Mouse (Mus musculus): Measurements from ENCODE around the gene Atp5f1. TPM values are rescaled to one million over a fixed set of nuclear protein-coding genes. Genes with fewer than 3 reads are reported as not detected.
"Not testable (repeated sequence)": the region's sequence is repeated elsewhere in the genome, so short reads cannot be mapped to it uniquely, and the experiment has no call there.

Atp5f1 gene
- total RNA-seq, 1 experiment, result 300 TPM

GRCm38 (mm10) chr3:105994730-105995129 is 34.8 kb upstream of the Atp5f1 start:
- no peak for DNase-seq (ENCODE audit: low read depth, low spot score)
- Histone ChIP-seq H3K4me1 (ENCODE audit: control insufficient read depth in 2 of 2, insufficient read depth in 2 of 2, low read length in 2 of 2, poor library complexity in 1 of 2) (no peaks in the 10 kb centered on the region), H3K27ac (ENCODE audit: insufficient read depth, low read depth, low read length, poor library complexity, severe bottlenecking) (no peak overlapping the region), H3K4me3 (ENCODE audit: insufficient read depth in 1 of 2, low read depth in 1 of 2, low read length in 2 of 2, poor library complexity in 1 of 2, severe bottlenecking in 1 of 2) (no peak overlapping the region), H3K9me3 (ENCODE audit: control insufficient read depth, insufficient read depth, low read depth, low read length) (no peaks in the 10 kb centered on the region), H3K9ac (ENCODE audit: insufficient read depth, low read depth, low read length, poor library complexity, severe bottlenecking) (no peak overlapping the region), H3K36me3 (ENCODE audit: control insufficient read depth, insufficient read depth, low read length, poor library complexity, severe bottlenecking) (no peaks in the 10 kb centered on the region)
- in situ Hi-C loops (cut with MboI; ENCODE audit: low sequenced_read_pairs in 2 of 2, unreplicated experiment in 2 of 2), result loop anchor here (10.0 kb wide), 2 partner anchors 450 to 460 kb away; no protein-coding TSS in a partner anchor
- TF ChIP-seq MAFK (IDR thresholded peaks at IDR 0.05; ENCODE audit: insufficient read depth, low read depth, low read length) (no peak), ZC3H11A (IDR thresholded peaks at IDR 0.05; ENCODE audit: borderline replicate concordance, low read depth, low read length) (no peak), HCFC1 (IDR thresholded peaks at IDR 0.05; ENCODE audit: borderline replicate concordance, insufficient read depth, low read length) (no peak), ZNF384 (IDR thresholded peaks at IDR 0.05; ENCODE audit: low read depth, low read length) (no peak), CHD2 (IDR thresholded peaks at IDR 0.05; ENCODE audit: low read depth, low read length) (no peak)

- DNase-seq (ENCODE audit: low read depth, low spot score), result no peak
- no peak overlapping the region for H3K4me3 ChIP-seq (ENCODE audit: insufficient read depth in 1 of 2, low read depth in 1 of 2, low read length in 2 of 2, poor library complexity in 1 of 2, severe bottlenecking in 1 of 2)
- in situ Hi-C loops (cut with MboI; ENCODE audit: low sequenced_read_pairs in 2 of 2, unreplicated experiment in 2 of 2), result loop anchor here (10.0 kb wide), 2 partner anchors 453 to 463 kb away; no protein-coding TSS in a partner anchor
- no peaks in the 10 kb centered on the region for H3K4me1 ChIP-seq (ENCODE audit: control insufficient read depth in 2 of 2, insufficient read depth in 2 of 2, low read length in 2 of 2, poor library complexity in 1 of 2)
- TF ChIP-seq HCFC1 (IDR thresholded peaks at IDR 0.05; ENCODE audit: borderline replicate concordance, insufficient read depth, low read length), result no peak
- no peak for TF ChIP-seq ZNF384 (IDR thresholded peaks at IDR 0.05; ENCODE audit: low read depth, low read length)
- no peak; the same call in 1 of the 2 replicates for TF ChIP-seq ZC3H11A (IDR thresholded peaks at IDR 0.05; ENCODE audit: borderline replicate concordance, low read depth, low read length)
- TF ChIP-seq CHD2 (IDR thresholded peaks at IDR 0.05; ENCODE audit: low read depth, low read length), result no peak
- no peak for TF ChIP-seq MAFK (IDR thresholded peaks at IDR 0.05; ENCODE audit: insufficient read depth, low read depth, low read length)
- H3K9me3 ChIP-seq (ENCODE audit: control insufficient read depth, insufficient read depth, low read depth, low read length), result no peaks in the 10 kb centered on the region
- no peaks in the 10 kb centered on the region for H3K36me3 ChIP-seq (ENCODE audit: control insufficient read depth, insufficient read depth, low read length, poor library complexity, severe bottlenecking)
- H3K9ac ChIP-seq (ENCODE audit: insufficient read depth, low read depth, low read length, poor library complexity, severe bottlenecking), result no peak overlapping the region
- no peak overlapping the region for H3K27ac ChIP-seq (ENCODE audit: insufficient read depth, low read depth, low read length, poor library complexity, severe bottlenecking)
These were observed 31.9 kb upstream of the Atp5f1 start for GRCm38 (mm10) chr3:105991653-105992283.

DNA sequence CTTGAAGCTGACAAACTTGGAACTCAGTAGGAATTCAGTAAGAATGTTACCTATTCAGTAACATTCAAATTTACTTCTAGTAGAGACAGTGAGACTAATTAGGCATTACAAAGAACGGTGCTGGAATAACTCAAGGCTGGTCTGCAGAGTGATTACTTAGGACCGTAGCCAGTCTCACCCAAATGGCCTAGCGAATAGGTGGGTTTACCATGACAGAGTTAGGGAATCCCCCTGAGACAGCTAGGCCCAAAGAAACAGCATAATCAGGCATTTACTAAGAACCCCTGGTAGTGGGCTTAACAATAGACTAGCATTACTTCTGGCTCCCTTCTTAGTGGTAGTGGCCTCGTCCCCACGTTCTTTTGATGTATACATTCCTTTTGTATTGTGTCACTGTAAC is 29.7 kb upstream of the Atp5f1 start:
- DNase-seq (ENCODE audit: low read depth, low spot score); H3K36me3 ChIP-seq (ENCODE audit: control insufficient read depth, insufficient read depth, low read length, poor library complexity, severe bottlenecking); H3K4me3 ChIP-seq (ENCODE audit: insufficient read depth in 1 of 2, low read depth in 1 of 2, low read length in 2 of 2, poor library complexity in 1 of 2, severe bottlenecking in 1 of 2); H3K27ac ChIP-seq (ENCODE audit: insufficient read depth, low read depth, low read length, poor library complexity, severe bottlenecking); H3K9me3 ChIP-seq (ENCODE audit: control insufficient read depth, insufficient read depth, low read depth, low read length); H3K4me1 ChIP-seq (ENCODE audit: control insufficient read depth in 2 of 2, insufficient read depth in 2 of 2, low read length in 2 of 2, poor library complexity in 1 of 2); H3K9ac ChIP-seq (ENCODE audit: insufficient read depth, low read depth, low read length, poor library complexity, severe bottlenecking): not testable (repeated sequence)
- in situ Hi-C loops (cut with MboI; ENCODE audit: low sequenced_read_pairs in 2 of 2, unreplicated experiment in 2 of 2), result loop anchor here (10.0 kb wide), 2 partner anchors 455 to 465 kb away; no protein-coding TSS in a partner anchor

DNA sequence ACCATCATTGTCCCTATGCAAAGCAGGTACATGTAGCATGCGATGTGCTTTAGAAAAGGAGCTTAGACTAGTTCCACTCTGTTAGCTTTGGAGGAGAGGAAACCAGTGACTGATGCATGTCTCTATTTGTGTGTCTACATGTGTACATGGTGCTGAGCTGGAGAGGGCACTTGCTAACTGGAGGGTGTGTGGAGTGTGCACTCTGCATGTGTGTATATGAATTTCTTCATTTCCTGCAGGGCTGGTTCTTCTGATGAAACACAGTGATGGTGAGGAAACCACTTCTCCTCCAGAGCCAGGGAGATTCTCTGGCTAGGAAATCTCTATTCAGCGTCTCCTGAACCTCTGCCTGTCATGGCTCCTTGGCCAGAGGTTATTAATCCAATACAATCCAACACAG is 14.3 kb upstream of the Atp5f1 start:
- Histone ChIP-seq H3K36me3 (ENCODE audit: control insufficient read depth, insufficient read depth, low read length, poor library complexity, severe bottlenecking) (peaks cover 3% of the 10 kb centered on the region; the same call in 1 of the 2 replicates), H3K9ac (ENCODE audit: insufficient read depth, low read depth, low read length, poor library complexity, severe bottlenecking) (no peak overlapping the region), H3K4me3 (ENCODE audit: insufficient read depth in 1 of 2, low read depth in 1 of 2, low read length in 2 of 2, poor library complexity in 1 of 2, severe bottlenecking in 1 of 2) (no peak overlapping the region), H3K9me3 (ENCODE audit: control insufficient read depth, insufficient read depth, low read depth, low read length) (no peaks in the 10 kb centered on the region), H3K27ac (ENCODE audit: insufficient read depth, low read depth, low read length, poor library complexity, severe bottlenecking) (no peak overlapping the region), H3K4me1 (ENCODE audit: control insufficient read depth in 2 of 2, insufficient read depth in 2 of 2, low read length in 2 of 2, poor library complexity in 1 of 2) (no peaks in the 10 kb centered on the region)
- no peak for TF ChIP-seq ZNF384 (IDR thresholded peaks at IDR 0.05; ENCODE audit: low read depth, low read length)
- no peak for TF ChIP-seq MAFK (IDR thresholded peaks at IDR 0.05; ENCODE audit: insufficient read depth, low read depth, low read length)
- no peak for TF ChIP-seq HCFC1 (IDR thresholded peaks at IDR 0.05; ENCODE audit: borderline replicate concordance, insufficient read depth, low read length)
- TF ChIP-seq CHD2 (IDR thresholded peaks at IDR 0.05; ENCODE audit: low read depth, low read length), result no peak
- no peak for TF ChIP-seq ZC3H11A (IDR thresholded peaks at IDR 0.05; ENCODE audit: borderline replicate concordance, low read depth, low read length)
- no peak for DNase-seq (ENCODE audit: low read depth, low spot score)
- in situ Hi-C loops (cut with MboI; ENCODE audit: low sequenced_read_pairs in 2 of 2, unreplicated experiment in 2 of 2), result no loop called here

DNA sequence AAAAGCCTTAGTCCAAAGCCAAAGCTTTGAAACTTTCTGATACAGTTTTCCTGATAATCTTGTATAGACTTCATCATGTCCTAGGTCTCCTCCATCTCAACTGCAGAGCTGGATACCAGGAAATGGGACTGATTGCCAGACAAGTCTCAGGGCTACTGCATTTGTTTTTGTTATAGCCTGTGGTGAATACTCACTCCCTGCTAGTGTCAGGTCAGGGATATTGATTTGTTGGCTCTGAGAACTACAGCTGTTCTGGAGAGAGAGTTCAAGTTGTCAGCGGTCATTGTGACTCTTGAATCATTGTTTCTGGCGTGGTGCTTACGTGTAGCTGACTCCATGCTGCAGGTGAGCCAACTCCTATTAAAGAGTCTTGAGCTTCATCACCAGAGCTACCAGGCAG is 13.5 kb upstream of the Atp5f1 start, which contains the start of gene Ovgp1:
Gene Ovgp1, plus strand, starts transcription at position 301 of the 400 bp plus-strand sequence.
- no peak within 1 kb of the TSS for H3K4me3 ChIP-seq (ENCODE audit: insufficient read depth in 1 of 2, low read depth in 1 of 2, low read length in 2 of 2, poor library complexity in 1 of 2, severe bottlenecking in 1 of 2)
- no peak within 1 kb of the TSS for H3K27ac ChIP-seq (ENCODE audit: insufficient read depth, low read depth, low read length, poor library complexity, severe bottlenecking)
- no peaks in the 10 kb centered on the region for H3K4me1 ChIP-seq (ENCODE audit: control insufficient read depth in 2 of 2, insufficient read depth in 2 of 2, low read length in 2 of 2, poor library complexity in 1 of 2)
- DNase-seq (ENCODE audit: low read depth, low spot score), result no peak
- H3K9ac ChIP-seq (ENCODE audit: insufficient read depth, low read depth, low read length, poor library complexity, severe bottlenecking), result no peak within 1 kb of the TSS
- H3K9me3 ChIP-seq (ENCODE audit: control insufficient read depth, insufficient read depth, low read depth, low read length), result no peaks in the 10 kb centered on the region
- in situ Hi-C loops (cut with MboI; ENCODE audit: low sequenced_read_pairs in 2 of 2, unreplicated experiment in 2 of 2), result no loop called here
- peaks cover 7% of the 10 kb centered on the region for H3K36me3 ChIP-seq (ENCODE audit: control insufficient read depth, insufficient read depth, low read length, poor library complexity, severe bottlenecking)
- TF ChIP-seq CHD2 (IDR thresholded peaks at IDR 0.05; ENCODE audit: low read depth, low read length) (no peak), ZC3H11A (IDR thresholded peaks at IDR 0.05; ENCODE audit: borderline replicate concordance, low read depth, low read length) (no peak), HCFC1 (IDR thresholded peaks at IDR 0.05; ENCODE audit: borderline replicate concordance, insufficient read depth, low read length) (no peak), ZNF384 (IDR thresholded peaks at IDR 0.05; ENCODE audit: low read depth, low read length) (no peak), MAFK (IDR thresholded peaks at IDR 0.05; ENCODE audit: insufficient read depth, low read depth, low read length) (no peak)
